Mouse (Mus musculus): ENCODE measurements at regions not wholly inside any gene's neighbourhood (a gene's known extent, or its start where the extent isn't known, plus 50 kb on each side); places are given as distances from the start of the nearest gene placed in this dataset.

GRCm38 (mm10) chr5:118975147-118975546, 414.7 kb downstream of the Med13l start:
- no peak for DNase-seq (ENCODE audit: low spot score)

GRCm38 (mm10) chr5:118978921-118979630, 418.6 kb downstream of the Med13l start:
- no peak for DNase-seq (ENCODE audit: low spot score)

- DNase-seq (ENCODE audit: low spot score): no peak
Observed at GRCm38 (mm10) chr5:118981046-118981445, 420.6 kb downstream of the Med13l start.

DNA sequence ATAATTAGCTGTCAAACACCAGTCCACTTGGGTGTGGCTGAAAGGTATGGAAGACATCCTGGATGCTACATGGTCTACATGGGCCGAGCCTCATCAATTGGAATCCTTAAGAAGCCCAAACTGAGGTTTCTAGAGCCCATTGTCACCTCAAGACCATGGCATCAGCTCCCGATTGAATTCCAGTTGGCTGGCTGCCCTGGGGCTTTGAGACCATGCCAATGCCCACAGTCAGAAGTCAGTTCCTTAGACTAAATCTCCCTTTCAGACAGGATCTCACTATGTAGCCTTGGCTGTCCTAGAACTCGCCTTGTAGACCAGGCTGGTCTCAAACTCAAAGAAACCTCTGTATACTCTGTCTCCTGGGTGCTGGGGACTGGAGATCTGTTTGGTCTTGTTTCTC, 423.8 kb downstream of the Med13l start:
- no peak for DNase-seq (ENCODE audit: low spot score)

- DNase-seq (ENCODE audit: low spot score): no peak
Observed at GRCm38 (mm10) chr5:118984797-118985408, 424.4 kb downstream of the Med13l start.

GRCm38 (mm10) chr5:118987376-118988000, 427.0 kb downstream of the Med13l start:
- no peak for DNase-seq (ENCODE audit: low spot score)

GRCm38 (mm10) chr5:118999124-118999523, 438.6 kb downstream of the Med13l start:
- no peak for DNase-seq (ENCODE audit: low spot score)

- no peak for DNase-seq (ENCODE audit: low spot score)
Observed at GRCm38 (mm10) chr5:119005825-119006471, 445.5 kb downstream of the Med13l start.

GRCm38 (mm10) chr5:119010048-119010447, 449.6 kb downstream of the Med13l start:
- DNase-seq (ENCODE audit: low spot score): no peak

DNA sequence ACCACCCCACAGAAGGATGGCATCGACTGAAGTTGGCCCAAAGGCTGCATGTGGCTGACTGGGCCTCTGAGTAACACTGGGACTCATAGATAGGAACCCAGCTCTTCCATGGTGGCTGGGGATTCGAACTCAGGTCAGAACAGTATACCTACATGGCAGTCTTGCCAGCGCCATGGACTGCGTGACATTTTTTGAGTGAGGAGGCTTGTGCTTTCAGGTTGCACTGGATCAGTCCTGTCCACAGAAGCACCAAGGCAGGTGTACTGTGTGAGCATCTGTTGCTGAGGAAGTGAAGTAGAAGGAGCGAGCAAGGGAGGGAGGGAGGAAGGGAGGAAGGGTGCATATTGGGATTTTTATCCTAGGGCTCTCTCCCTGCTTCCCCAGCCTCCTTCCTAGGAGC, 454.7 kb downstream of the Med13l start:
- DNase-seq (ENCODE audit: low spot score): no peak

- DNase-seq (ENCODE audit: low spot score): no peak
Observed at GRCm38 (mm10) chr5:119015606-119016255, 455.3 kb downstream of the Med13l start.

- no peak for DNase-seq (ENCODE audit: low spot score)
Observed at GRCm38 (mm10) chr5:119016420-119016819, 455.9 kb downstream of the Med13l start.

GRCm38 (mm10) chr5:119023947-119024346, 463.5 kb downstream of the Med13l start:
- DNase-seq (ENCODE audit: low spot score): no peak

- DNase-seq (ENCODE audit: low spot score): no peak
Observed at GRCm38 (mm10) chr5:119032051-119032450, 471.6 kb downstream of the Med13l start.

GRCm38 (mm10) chr5:119044548-119044947, 484.1 kb downstream of the Med13l start:
- no peak for DNase-seq (ENCODE audit: low spot score)

DNA sequence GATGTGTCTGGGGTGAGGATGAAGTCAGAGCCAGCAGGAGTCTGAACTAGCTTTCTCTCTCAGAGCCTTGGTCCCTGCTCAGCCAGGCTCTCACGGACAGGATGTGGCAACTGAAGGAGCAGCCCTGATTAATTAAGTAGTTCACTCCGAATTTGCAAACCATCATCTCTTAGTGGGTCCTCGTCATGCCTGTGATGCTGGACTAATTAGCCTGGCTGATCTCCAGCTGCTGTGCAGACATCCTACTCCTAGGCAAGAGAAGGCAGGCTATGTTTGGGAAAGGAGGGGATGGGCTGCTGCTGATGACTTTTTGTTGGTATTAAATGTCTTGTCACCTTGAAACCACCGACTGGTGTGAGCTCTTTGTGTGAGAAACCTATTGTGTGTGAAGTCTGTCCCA, 487.1 kb downstream of the Med13l start:
- DNase-seq (ENCODE audit: low spot score): no peak

GRCm38 (mm10) chr5:119052354-119052996, 492.0 kb downstream of the Med13l start:
- DNase-seq (ENCODE audit: low spot score): no peak

GRCm38 (mm10) chr5:119053738-119054137, 493.3 kb downstream of the Med13l start:
- DNase-seq (ENCODE audit: low spot score): no peak

- DNase-seq (ENCODE audit: low spot score): no peak
Observed at GRCm38 (mm10) chr5:119054393-119054792, 493.9 kb downstream of the Med13l start.

DNA sequence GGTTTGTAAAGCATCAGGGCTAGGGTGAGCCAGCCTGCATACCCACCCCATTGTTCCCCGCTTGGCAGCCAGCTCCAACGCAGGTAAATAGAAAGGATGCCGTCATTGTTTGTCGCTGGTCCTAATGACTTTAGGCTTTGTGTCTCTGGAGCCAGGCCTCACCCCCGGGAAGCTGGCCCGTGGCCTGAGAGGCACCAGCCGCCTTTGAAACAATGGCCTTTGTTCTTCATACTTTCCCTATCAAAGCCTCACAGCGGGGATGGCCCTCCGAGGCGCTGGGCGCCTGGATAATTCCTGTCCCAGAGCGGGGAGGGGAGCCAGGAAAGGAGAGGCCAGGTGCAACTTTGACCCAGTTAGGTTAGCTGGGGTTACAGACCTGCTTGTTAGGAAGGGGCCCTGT, 495.0 kb downstream of the Med13l start:
- DNase-seq (ENCODE audit: low spot score): peak; percentile 45

DNA sequence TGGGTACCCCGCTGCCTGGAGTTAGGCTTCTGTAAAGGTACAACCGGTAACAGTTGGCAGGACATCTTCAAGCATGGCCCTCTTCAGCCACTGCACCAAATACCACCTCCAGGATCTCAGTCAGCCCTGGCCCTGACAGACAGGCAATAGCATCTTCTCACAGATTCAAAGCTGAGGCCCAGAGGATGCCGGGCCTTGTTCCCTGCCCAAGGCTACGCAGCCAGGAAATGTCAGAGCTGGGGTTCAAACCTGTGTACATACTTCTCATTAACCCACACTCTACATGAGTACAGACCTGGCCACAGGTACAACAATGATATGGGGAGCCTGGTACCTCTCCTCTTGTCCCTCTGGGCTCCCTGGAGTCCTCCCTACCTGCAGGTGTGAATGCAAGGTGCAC, 497.3 kb downstream of the Med13l start:
- DNase-seq (ENCODE audit: low spot score): no peak
